Mouse (Mus musculus): ENCODE results near the gene Hoxd3.

Hoxd3 gene

DNA sequence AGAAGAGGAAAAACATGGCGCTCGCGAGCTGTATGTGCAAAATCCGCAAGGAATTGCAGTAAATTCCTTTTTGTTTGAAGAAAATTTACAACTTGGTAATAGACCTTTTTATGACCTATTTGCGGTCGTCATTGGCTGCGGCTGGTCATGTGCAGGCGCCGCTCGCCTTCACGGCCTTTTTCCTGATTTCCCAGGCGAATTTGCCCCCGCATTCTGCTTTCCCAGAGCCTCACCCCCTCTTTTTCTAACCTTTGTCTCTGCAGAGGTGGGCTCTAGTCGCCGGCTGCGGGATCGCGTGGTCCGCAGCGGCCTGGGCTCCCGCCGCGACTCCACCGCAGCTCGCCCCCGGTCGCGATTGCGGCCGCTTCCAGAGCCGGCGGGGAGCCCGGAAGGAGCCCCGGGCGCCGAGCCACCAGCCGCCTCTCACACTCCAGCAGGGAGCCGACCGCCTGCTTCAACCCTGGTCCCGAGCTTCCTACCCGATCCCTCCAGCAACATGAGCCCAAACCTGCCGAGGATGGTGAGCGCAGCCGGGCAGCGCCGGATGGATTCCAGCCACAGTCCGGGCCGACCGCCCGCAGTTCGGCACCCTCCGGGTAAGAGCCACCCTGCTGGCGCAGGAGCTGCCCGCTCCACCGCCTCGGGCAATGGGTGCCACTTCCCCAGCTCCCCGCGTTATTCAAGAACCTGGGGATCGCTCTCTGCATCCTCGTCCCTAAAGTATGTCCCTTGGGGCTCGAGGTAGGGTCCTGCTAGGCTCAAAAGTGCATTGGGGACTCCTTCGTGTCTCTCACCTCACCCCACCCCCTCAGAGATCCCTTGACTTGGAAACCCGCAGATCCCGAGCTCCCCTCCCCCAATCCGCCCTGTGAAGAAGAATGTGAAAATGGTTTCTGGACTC lies at the start of gene Hoxd3, which contains the start of gene Hoxd4:
Hoxd3 (plus strand) TSS at position 207 of the 901 bp plus-strand sequence.
Hoxd4 (plus strand) TSS at position 209 of the 901 bp plus-strand sequence.
- no peak for ATAC-seq (ENCODE audit: insufficient number of reproducible peaks, low FRiP score, low TSS enrichment)

DNA sequence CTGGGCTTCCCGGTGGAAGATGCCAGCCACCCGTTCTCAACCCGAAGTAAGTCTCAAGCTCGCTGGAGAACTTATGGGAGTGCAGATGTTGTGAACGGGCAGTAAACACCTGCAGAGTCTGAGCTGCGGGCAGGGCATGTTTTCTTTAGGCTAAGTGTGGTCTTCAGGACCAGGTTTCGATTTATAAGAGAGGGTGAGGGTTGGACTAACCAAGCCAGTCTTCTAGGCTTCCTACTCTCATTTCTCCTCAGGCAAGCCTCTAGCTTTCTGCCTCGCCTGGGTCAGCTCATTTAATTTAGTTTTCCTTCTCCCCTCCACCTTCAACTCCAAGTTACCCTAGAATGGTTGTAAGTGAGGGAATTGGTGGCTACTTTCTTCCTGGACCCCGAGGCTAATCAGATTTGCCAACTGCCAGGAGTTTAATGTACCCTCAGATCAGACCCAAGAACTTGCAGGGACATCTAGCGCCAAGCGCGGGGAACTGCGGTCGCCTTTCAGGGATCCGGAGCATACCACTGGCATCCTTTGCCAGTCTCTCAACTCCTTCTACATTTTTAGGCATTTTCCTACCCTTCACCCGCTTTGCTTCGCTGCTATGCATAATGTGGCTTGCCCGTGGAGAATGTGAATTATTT lies 48.3 kb upstream of the Hoxd3 start:
- no peak for ATAC-seq (ENCODE audit: insufficient number of reproducible peaks, low FRiP score, low TSS enrichment)

DNA sequence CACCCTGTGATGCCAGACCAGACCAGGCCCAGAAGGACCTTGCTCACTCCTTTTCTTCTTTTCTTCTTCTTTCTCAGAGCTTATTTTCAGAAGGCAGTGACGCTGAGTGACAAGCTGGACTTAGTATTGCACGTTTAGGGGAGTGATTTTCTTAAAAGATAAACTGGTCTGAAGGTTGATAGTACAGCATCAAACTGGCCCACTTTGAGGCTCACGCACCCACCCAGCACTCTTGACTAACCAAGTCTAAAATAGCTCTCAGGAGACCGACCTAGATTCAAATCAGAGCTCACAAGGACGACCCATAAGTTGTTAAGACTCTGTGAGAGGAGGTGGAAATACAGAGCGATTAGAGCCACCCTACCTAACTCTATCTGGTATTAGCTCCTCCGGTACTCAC lies 45.3 kb upstream of the Hoxd3 start:
- no peak for ATAC-seq (ENCODE audit: insufficient number of reproducible peaks, low FRiP score, low TSS enrichment)

DNA sequence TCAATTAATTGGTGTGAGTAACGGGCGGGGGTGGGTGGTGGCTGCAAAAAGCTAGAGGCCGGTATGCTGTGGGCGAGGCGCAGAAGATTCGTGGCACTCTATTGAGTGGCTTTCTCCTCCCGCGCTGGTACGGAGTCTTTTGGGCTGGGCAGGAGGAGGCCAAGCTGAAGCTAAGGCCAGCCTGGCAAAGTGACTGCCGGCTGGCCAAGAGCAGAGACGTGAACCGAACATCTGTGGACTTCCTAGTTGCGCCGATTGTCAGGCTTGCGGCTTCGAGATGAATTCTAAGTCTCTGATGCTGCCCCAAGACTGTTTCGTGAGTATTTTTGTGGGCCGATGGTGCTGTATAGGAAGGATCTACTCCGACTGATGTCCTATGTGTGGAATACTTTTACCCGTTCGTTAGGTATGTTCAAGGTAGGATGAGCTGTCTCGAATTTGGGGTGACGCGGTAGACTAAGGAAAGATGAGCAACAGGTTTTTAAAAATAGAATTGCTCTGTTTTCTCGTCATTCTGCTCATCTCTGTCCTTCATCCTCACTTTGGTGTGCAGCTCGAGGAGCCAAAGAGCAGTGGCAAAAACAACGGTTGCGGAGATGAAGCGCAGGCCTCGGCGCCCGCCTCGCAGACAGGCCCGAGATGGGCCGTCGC lies 44.4 kb upstream of the Hoxd3 start:
- no peak for ATAC-seq (ENCODE audit: insufficient number of reproducible peaks, low FRiP score, low TSS enrichment)

DNA sequence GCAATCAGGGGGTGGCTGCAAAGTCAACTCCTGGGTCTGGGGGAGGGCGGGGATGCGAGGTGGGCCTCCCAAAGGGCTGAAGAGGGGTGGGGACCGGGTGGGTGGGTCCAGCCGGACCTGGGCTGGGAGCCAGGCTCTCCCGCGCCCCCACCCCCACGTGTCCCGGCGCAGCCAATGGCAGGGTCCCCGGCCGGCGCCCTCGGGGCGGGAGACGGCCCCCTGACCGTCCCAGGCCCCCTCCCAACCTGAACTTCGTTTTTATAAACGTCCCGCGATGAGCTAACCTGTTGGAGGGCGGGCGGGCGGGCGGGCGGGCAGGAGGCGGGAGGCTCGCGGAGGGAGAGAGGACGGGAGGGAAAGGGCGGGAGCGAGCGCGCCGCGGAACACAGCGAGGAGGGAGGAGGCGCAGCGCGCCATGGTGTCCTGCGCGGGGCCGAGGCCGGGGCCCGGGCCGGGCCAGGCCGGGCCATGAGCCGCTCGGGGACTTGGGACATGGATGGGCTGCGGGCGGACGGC lies 43.8 kb upstream of the Hoxd3 start, which contains the start of gene Hoxd13:
Hoxd13 (plus strand) TSS at position 469 of the 516 bp plus-strand sequence.
- no peak for ATAC-seq (ENCODE audit: insufficient number of reproducible peaks, low FRiP score, low TSS enrichment)

DNA sequence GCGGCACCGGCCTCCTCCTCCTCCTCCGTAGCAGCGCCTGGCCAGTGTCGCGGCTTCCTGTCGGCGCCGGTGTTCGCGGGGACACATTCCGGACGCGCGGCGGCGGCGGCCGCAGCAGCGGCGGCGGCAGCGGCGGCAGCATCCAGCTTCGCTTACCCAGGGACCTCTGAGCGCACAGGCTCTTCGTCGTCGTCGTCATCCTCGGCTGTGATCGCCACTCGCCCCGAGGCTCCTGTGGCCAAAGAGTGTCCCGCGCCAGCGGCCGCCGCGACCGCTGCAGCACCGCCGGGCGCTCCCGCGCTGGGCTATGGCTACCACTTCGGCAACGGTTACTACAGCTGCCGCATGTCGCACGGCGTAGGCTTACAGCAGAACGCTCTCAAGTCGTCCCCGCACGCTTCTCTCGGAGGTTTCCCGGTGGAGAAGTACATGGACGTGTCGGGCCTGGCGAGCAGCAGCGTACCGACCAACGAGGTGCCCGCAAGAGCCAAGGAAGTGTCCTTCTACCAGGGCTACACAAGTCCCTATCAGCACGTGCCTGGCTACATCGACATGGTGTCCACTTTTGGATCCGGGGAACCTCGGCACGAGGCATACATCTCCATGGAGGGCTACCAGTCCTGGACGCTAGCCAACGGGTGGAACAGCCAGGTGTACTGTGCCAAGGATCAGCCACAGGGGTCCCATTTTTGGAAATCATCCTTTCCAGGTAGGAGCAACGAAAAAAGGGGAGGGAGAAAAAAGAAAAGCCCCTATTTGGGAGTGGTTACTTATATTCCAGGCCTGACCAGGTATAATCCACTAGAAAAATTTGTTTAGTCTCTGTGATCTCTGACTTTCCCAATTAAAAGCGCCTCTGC lies 43.1 kb upstream of the Hoxd3 start:
- ATAC-seq (ENCODE audit: insufficient number of reproducible peaks, low FRiP score, low TSS enrichment) = no peak

DNA sequence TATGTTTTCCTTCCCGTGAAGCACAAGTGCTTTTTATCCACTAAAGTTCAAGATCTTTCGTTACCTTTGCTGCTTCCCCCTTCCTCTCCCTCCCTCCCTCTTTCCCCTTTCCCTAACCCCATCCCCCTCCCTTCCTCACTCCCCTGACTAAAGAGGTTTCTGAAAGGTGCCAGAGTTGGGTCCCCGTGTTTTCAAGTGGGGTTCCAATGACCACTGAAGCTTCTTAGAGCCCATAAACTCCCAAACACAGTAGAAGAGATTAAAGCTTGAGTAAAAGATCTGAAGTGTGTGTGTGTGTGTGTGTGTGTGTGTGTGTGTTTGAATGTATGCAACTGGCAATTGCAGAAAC lies 42.5 kb upstream of the Hoxd3 start:
- no peak for ATAC-seq (ENCODE audit: insufficient number of reproducible peaks, low FRiP score, low TSS enrichment)

DNA sequence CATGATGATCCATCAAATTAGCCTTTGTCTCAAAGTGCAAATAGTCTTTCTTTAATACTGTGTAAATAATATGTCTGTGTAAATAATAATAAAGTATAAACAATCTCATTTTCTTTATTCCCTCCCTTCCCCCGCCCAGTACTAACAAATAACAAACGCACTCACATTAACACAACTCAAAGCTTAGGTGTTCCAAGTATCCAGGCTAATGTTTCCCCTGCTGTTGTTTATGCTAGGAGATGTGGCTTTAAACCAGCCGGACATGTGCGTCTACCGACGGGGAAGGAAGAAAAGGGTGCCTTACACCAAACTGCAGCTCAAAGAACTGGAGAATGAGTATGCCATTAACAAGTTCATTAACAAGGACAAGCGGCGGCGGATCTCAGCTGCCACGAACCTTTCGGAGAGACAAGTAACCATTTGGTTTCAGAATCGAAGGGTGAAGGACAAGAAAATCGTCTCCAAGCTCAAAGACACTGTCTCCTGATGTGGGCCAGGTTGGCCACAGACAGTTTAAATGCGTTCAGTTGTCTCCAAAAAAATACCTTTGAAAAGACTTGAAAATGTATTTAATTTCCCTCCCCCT lies 42.0 kb upstream of the Hoxd3 start:
- no peak for ATAC-seq (ENCODE audit: insufficient number of reproducible peaks, low FRiP score, low TSS enrichment)

DNA sequence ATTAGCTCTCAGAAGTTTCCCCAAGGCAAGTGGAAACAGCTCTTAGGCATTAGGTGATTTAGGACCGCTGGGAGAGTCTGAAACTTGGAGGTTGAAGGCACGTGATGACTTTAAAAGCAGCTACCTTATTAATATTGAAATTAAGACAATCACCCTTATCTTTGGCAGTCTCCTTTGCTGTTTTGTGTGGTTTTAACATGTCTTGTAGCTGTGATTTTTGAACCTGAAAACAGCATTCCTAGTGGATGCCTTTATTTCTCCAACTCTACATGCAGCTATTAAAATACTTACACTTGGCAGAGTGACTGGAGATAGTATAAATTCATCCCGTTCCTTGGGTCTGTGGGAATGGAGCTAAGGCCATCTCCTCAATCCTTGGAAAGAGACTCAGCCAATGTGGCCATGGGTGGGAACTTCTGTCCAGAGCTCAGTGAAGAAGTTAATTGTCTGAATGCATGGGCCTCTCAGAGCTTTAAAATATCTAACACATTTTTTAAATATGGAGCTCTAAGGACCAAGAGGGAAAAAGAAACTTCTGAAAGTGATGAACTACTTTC lies 41.0 kb upstream of the Hoxd3 start:
- no peak for ATAC-seq (ENCODE audit: insufficient number of reproducible peaks, low FRiP score, low TSS enrichment)

DNA sequence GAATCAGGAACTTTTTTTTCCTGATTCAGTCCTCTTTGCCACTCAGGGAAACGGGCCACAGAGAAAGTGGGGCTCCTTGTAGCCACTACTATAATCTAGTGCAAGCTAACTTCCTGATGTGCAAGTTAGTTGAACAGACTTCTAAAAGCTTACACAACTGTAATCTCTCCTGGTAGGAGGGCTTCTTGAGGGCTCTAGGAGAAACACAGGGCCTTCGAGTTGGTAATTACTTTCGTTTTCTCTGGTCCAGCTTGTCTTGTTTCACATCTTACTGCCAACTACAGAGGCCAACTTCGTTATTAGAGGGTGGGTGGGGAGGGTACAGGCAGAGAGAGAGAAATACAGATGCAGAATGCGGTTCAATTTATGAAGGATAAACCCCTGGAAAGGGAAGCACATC lies 39.9 kb upstream of the Hoxd3 start:
- ATAC-seq (ENCODE audit: insufficient number of reproducible peaks, low FRiP score, low TSS enrichment) = no peak

DNA sequence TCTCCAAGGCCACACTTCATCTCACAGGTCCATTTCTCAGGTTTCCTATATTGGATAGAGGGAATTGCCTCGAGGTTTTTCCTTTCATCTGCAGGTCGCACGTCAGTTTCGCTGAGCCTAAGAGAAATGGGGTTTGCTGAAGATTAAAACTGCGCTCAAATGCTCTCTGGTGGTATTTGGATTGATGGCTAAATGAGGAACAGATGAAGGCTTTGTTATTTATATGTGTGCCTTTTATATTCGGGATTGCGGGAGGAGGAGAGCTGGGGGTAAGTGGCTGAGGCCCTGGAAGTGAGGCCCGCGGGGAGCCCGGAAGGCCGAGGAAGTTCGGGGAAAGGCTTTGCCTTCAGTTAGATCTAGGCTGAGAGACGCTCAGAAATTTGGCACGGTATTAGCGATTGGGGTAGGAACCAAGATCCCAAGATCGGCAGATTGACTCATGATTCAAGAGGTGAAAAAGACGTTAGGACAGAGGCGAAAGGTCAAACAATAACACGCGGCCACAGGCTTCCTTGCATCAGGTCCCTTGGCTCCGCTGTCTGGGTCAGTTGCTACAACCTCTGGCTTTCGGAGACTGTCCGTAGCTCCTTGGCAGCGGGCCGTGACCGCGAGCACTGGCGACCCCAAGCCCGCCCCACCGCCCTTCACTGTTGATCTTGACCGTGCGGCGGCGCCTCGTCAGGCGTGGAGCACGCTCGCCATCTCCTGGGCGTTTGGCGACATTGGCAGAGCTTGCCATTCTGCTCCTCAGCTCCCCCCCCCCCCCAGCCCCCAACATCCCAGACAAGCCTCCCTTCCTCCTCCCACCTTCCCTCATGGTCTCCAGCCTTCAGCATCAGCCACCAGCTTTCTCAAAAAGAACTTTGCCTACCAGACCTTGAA lies 39.0 kb upstream of the Hoxd3 start:
- ATAC-seq (ENCODE audit: insufficient number of reproducible peaks, low FRiP score, low TSS enrichment) = no peak; the same call in 1 of the 2 replicates

DNA sequence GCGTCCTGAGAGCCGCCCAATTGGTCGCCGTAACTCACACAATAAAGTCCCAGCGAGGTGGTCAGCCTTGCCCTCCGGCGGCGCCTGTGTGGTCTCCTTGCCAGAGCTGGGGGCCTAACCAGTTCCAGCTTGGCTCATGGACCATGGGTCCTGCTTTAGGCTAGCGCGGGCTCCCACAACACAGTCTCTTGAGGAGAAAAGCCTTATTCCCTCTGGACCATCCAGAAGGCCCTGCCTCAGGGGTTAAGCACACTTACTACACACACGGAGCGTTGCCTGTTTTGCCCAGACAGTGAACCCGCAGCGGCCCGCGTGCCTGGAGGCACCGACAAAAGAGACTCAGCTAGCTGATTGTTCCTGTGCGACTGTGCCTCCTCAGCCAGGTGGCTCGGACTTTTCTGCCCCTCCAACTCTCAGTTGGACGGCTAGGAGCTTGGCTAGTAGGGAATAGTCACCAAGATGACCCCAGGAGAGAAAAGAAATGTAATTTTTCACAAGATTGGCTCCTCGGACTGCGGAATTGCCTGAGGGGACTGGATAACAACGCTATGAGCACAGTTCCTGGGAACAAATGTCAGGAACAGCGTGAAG lies 37.8 kb upstream of the Hoxd3 start:
- ATAC-seq (ENCODE audit: insufficient number of reproducible peaks, low FRiP score, low TSS enrichment) = no peak

DNA sequence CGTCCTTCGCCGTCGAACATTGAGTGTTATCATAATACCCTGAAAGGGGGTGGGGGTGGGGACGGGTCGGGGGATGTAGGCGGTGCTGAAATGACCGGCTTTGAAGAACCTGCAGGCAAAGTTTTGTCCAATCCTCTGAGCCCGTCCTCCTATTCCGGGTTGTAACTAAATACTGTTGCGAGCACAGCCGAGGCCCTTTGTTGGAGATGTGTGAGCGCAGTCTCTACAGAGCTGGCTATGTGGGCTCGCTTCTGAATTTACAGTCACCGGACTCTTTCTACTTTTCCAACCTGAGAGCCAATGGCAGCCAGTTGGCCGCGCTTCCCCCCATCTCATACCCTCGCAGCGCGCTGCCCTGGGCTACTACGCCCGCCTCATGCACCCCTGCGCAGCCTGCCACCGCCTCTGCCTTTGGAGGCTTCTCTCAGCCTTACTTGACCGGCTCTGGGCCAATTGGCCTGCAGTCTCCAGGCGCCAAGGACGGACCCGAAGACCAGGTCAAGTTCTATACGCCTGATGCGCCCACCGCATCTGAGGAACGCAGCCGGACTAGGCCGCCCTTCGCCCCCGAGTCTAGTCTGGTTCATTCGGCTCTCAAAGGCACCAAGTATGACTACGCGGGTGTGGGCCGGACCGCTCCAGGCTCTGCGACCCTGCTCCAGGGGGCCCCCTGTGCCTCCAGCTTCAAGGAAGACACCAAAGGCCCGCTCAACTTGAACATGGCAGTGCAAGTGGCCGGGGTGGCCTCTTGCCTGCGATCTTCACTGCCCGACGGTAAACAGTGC lies 36.7 kb upstream of the Hoxd3 start, which contains the start of gene Hoxd12:
Hoxd12 (plus strand) TSS at position 133 of the 785 bp plus-strand sequence.
- no peak for ATAC-seq (ENCODE audit: insufficient number of reproducible peaks, low FRiP score, low TSS enrichment)

DNA sequence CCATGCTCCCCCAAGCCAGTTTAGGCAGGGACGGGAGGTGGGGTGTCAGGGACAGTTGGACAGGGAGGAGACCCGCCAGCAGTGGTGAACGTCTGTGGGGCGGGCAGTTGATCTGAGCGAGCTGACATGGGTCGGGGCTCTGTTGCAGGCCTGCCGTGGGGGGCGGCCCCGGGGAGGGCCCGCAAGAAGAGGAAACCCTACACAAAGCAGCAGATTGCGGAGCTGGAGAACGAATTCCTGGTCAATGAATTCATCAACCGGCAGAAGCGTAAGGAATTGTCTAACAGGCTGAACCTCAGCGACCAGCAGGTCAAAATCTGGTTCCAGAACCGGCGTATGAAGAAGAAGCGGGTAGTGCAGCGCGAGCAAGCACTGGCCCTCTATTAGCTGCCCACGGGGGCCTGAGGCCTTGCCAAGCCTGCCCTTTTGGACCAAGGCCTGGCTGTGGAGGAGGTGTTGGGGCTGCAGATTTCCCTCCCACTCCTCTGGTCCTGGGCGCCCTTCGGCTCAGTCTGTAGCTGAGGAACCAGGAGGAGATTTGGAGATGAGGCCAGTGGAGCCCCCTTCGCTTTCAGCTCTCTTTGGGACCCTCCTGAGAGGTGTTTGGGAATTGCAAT lies 36.0 kb upstream of the Hoxd3 start:
- ATAC-seq (ENCODE audit: insufficient number of reproducible peaks, low FRiP score, low TSS enrichment) = no peak

DNA sequence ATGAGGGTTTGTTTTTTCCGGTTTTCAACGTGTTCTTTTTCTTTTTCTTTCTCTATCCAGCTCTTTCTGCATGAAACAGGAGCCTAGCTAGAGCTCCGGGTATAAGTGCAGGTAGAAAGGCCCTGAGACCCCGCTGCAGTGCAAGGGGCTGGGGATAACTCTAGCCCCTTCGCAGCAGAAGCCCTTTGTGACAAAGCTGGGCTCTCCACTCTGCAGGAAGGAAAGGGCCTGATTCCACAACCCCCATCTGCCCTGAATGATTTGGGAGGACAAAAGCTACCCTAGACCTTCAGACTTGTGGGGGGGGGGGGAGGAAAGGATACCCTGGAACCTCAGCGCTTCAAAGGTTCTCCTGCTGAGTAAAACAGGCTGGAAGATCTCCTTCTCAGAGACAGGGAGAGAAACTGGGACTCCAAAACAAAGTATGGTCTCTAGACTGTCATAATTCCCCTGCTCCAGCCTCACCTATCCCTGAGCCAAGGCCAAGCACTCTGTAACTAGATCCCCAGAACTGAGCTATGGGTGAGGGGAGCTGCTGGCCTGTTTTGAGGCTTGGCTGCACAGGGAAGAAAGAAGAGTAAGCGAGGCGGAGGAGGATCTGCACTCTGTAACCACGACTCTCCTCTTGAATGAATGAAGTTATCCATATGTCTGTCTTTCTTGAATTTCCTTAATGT lies 35.2 kb upstream of the Hoxd3 start:
- ATAC-seq (ENCODE audit: insufficient number of reproducible peaks, low FRiP score, low TSS enrichment) = no peak

DNA sequence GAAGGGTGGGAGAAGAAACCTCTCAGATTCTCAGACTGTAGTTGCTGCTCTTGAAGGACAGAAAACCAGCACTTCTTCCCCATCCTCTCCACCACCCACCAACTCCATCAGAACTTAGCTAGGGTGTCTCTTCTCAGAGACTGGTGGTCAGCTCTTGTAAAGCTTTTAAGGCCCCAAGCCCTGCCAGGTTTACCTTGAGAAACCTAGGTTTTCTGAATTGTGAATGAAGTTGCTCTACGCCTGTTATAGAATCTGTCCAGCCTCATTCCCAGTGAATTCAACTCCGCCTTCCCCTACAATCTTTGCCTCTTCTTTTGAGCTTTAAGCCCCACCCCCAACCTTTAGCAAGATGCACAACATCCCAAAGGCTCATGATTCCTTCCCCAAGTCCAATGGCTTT lies 34.6 kb upstream of the Hoxd3 start:
- no peak for ATAC-seq (ENCODE audit: insufficient number of reproducible peaks, low FRiP score, low TSS enrichment)
